Mouse (Mus musculus) cortical plate, adult 2 months (tissue): ENCODE measurements at regions not wholly inside any gene's neighbourhood (a gene's known extent, or its start where the extent isn't known, plus 50 kb on each side); places are given as distances from the start of the nearest gene placed in this dataset.

Experiments used
- H3K27ac ChIP-seq: fragments of 200-500 bp; 2 replicates; pipeline ENCODE4 v1.5.1; 2012; ENCODE audit warnings: low read length, control low read depth, inconsistent platforms; ENCODE audit not compliant: insufficient read depth
- H3K4me1 ChIP-seq: fragments of 200-500 bp; 2 replicates; pipeline ENCODE4 v1.6.1; 2011; ENCODE audit warnings: low read length; ENCODE audit not compliant: control insufficient read depth, insufficient read depth
- H3K4me3 ChIP-seq: fragments of 200-500 bp; 2 replicates; pipeline ENCODE4 v1.5.1; 2011; ENCODE audit warnings: mild to moderate bottlenecking, low read length, control low read depth; ENCODE audit not compliant: insufficient read depth
- CTCF ChIP-seq: fragments of 200-500 bp; IDR thresholded peaks from 2 replicates; pipeline ENCODE4 v1.5.1; 2011; ENCODE audit warnings: mild to moderate bottlenecking, control low read depth, low read length; ENCODE audit not compliant: insufficient read depth; ENCODE audit errors: extremely low read depth
- POLR2A ChIP-seq: fragments of 200-500 bp; IDR thresholded peaks from 2 replicates; pipeline ENCODE4 v1.6.1; 2011; ENCODE audit warnings: mild to moderate bottlenecking, low read length, control low read depth; ENCODE audit not compliant: insufficient read depth; ENCODE audit errors: extremely low read depth

DNA sequence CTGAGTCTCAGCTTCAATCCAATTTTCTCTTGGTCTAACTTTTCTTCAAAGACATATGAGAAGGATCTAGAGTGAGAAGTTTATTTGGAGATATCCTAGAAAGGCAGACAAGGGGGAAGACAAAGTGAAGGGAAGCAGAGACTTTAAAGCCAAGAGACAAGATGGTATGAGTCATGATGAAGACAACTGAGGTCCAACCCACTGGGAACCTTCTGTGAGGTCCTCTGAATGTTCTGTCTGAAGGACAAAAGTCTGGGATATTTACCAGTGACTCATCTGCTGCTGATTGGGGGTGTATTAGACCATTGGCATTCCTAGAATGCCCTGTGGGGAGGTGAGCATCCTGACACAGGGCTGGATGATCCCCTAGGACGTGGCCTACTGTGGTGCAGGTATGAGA lies 61.0 kb upstream of the Syndig1 start:
- no peak for TF ChIP-seq POLR2A
- no peak for TF ChIP-seq CTCF
- Histone ChIP-seq H3K27ac (peak overlapping the region; percentile 32; the same call in 1 of the 2 replicates), H3K4me1 (peaks cover 6% of the 10 kb centered on the region), H3K4me3 (no peak overlapping the region)

GRCm38 (mm10) chr2:149768551-149768950 lies 60.5 kb upstream of the Syndig1 start:
- peaks cover 6% of the 10 kb centered on the region for H3K4me1 ChIP-seq
- no peak overlapping the region for H3K4me3 ChIP-seq
- H3K27ac ChIP-seq = no peak overlapping the region; the same call in 1 of the 2 replicates
- TF ChIP-seq CTCF = no peak
- no peak for TF ChIP-seq POLR2A

DNA sequence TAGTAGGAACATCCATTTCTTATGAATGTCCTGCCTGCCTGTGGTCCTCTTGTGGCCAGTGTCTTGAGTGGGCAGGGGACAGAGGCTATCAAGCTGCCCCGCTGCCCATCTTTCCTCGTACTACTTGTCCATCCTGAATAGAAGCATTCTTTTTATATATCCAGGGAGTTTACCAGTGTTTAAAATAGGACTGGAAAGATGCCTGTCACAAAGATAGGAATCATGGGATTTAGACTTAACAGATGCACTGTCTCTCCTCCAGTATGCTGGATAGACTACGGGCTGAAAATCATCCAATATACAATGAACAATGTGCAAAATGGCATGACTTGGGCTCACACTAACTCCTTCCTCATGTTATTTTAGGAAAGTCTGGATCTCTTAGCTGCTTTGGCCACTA lies 51.7 kb upstream of the Syndig1 start:
- no peak overlapping the region for H3K27ac ChIP-seq
- H3K4me1 ChIP-seq = no peaks in the 10 kb centered on the region
- TF ChIP-seq CTCF (no peak), POLR2A (no peak)
- H3K4me3 ChIP-seq = no peak overlapping the region
